Mouse (Mus musculus): ENCODE measurements around the gene Plxna1.

The Plxna1 gene

DNA sequence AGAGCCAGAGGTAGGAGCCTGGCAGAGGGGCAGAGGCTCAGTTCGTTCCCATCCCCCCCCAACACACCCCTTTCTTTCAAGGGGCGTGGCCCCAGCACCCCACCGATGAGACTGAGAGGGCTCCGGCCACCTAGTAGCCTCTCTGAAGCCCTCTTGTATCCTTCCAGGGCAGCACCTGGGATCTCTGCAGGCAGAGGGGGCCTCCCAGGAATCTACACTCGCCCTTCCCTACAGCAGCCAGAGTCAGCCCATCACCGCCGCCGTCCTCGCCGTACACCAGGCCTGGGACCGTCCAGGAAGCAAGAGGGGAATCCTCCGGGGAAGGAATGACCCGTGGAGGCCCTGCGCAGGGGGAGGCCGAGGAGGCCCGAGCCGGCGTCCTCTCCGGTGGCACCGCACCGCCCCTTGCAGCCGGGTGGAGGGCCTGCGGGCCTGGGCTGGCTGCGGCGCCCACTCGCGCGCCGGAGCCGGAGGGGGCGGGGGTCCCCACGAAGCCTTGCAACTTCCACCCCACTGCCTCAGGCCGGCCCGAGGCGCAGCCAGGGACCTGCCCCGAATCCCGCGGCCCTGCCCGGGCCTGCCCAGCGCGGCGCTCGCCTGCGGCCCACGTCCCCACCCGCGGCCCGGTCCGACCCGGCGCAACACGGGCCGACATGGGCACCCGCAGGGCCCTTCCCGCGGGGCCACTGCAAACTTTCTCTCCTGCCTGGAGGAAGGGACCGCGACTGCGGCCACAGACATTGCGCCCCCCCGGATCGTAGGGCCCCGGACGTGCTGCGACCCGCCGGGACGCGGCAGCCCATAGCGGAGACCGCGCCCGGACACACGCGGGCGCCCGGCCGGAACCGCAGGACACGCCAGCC lies 771 bp downstream of the Plxna1 start:
- DNase-seq (ENCODE audit: low read depth, low spot score), result no peak

- no peak for DNase-seq (ENCODE audit: low read depth, low spot score)
These were observed 1.6 kb downstream of the Plxna1 start for GRCm38 (mm10) chr6:89360709-89361417.

DNA sequence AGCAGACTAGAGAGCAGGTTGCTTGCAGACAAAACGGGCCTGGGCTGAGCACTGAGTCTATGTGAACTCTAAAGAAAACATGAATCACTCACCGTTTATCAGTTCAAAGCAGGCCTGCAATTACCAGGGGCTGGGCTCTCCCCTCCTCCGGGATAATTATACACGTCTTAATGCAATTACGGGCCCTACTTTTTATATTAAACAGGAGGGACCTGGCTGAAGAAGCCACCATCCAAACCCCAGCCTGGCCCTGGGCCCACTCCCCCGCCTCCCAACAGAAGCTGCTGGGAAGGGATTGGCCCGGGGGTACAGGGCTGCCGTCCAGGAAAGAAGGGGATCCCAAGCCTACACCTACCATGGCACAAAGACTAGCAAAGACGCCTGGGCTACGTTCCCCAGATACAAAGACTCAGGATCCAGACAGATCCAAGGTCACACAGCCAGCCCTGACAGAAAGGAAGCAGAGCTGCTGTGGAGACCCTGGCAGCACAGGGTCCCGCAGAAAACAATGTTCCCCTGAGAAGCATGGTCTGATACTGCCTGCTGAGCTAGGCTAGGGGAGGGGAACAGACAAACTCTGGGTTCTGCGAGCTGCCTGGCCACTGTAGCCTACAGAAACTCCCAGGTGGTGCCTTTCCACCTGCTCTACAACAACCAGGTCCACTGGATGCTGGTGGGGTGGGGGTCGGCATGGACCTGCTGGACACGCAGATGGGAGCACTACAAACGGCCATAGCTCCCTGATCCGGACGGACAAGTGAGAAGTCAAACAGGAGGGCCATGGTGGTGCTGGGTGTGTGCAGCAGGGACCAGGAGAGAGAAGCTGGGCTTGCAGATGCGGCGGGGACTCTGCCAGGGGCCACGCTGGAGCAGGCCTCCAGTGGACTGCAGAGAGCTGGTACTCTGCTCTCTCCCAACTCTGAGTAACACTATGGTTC lies 2.4 kb downstream of the Plxna1 start:
- DNase-seq (ENCODE audit: low read depth, low spot score), result no peak

GRCm38 (mm10) chr6:89359192-89359591 lies 3.2 kb downstream of the Plxna1 start:
- no peak for DNase-seq (ENCODE audit: low read depth, low spot score)

DNA sequence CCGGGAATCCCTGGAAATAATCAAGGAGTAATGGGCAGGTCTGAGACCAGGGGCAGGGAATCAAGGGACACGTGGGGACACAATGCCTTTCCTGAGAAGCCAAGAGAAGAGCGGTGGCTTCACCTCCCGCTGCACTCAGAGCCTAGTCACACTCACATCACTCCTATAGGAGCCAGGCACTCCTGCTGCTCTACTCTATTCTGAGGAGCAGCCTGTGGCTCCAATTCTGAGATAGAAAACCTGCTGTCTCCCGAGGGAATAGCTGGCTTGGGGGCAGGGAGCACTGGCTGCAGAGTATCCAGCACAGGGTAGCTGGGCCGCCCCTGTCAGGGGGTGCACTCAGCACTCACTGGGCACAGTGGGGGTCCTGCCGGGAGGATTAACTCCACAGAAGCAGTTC lies 6.8 kb downstream of the Plxna1 start:
- DNase-seq (ENCODE audit: low read depth, low spot score), result no peak

DNA sequence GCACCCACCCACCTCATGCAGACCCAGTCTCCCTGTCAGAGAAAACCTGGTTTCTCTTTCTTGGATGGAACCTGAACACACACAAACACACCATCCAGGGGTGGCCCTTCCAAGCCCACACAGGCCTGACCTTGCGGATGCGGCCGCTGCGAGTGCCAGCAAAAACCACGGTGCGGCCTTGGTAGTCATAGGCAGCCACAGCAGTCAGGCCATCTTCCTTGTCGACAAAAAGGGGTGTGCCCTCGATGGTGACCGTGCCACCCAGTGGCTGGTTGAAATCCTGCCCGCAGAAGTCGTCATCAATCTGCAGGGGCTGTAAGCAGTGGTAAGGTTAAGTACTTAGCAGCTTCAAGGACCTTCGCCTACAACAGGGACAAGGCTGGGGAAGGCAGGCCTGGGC lies 7.7 kb downstream of the Plxna1 start:
- no peak for DNase-seq (ENCODE audit: low read depth, low spot score)

GRCm38 (mm10) chr6:89354076-89354475 lies 8.3 kb downstream of the Plxna1 start:
- DNase-seq (ENCODE audit: low read depth, low spot score), result no peak

- no peak for DNase-seq (ENCODE audit: low read depth, low spot score)
These were observed 9.3 kb downstream of the Plxna1 start for GRCm38 (mm10) chr6:89353101-89353500.

DNA sequence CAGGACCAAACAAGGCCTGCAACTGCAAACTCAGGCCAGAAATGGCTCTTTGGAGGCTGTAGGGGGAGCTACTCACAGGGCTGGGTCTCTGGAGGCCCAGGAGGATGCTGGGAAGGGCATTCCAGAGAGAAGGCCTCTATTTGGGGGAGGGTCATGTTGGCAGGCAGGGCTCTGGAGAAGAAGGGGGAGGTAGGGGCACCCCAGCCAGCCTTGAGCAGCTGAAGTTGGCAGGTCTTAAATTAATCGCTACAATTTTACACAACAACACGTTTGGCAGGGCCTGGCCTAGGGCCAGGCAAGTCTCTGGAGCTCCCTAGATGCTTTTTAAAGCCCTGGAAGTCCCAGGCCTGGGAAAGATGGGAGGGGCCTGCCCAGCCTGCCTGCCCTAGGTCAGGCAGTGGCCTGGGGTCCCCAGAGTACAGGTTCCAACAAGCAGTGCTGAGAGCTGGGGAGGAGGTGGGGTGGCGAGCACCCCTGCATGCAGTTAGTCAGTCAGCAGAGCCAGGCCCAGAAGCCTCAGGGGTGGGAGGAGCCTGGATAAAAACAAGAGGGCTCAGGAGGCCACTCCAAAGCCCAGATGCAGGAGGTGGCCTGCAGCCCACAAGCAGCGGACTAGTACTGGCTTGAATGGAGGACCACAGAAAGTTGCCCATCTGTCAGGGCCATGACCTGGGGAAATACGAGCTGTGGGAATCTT lies 10.8 kb downstream of the Plxna1 start:
- DNase-seq (ENCODE audit: low read depth, low spot score), result no peak

DNA sequence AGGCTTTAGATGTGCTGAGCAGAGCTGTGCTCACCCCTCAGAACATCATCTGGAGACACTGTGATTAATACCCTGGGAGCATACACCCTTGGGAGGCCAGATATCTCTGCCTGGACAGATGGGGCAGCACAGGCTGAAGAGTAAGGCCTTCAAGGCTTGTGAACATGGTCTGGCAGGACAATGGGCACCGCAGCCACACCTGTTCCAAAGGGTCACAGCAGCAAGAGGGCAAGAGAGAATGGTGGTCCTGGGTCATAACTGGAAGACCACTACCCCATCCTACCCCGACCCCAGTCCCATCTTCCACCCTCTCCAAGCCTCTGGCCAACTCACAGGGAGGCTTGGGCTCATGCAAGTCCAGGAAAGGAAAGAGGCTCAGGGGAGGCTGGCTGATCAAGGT lies 11.9 kb downstream of the Plxna1 start:
- DNase-seq (ENCODE audit: low read depth, low spot score), result no peak

GRCm38 (mm10) chr6:89350037-89350515 lies 12.3 kb downstream of the Plxna1 start:
- DNase-seq (ENCODE audit: low read depth, low spot score), result no peak

- DNase-seq (ENCODE audit: low read depth, low spot score), result no peak
These were observed 14.1 kb downstream of the Plxna1 start for GRCm38 (mm10) chr6:89348363-89348762.

DNA sequence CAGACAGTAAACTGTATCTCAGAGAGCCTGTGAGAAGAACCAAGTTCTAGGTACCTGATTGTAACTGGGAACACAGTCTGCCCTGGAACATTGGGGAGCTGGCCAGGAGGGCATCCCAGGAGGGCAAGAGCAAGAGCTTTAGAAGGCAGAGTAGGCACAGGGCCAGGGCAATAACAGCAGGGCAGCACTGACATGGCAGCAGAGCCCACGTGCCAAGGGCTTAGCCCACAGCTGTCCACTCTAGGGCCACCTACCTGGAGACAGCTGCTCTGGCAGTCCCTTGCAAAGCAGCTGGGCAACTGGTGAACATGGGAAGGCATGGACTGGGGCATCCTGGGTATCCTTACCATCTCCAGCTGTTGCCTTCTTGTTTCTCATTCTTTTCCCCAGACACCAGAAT lies 14.6 kb downstream of the Plxna1 start:
- no peak for DNase-seq (ENCODE audit: low read depth, low spot score)

- no peak for DNase-seq (ENCODE audit: low read depth, low spot score)
These were observed 16.6 kb downstream of the Plxna1 start for GRCm38 (mm10) chr6:89345855-89346254.

DNA sequence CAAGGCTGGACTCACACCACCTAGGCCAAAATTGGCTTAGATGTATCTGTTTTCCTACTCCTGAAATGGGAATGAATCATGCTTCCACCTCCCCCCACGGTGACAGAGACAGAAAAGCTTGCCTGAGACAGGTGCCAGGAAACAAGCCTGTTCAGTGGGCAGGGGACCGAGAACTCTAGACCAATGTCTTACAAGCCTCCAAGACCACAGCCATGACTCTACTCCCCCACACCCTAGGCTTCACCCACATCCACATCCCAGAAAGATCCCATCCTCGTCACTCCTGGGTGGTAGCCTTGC lies 17.0 kb downstream of the Plxna1 start:
- DNase-seq (ENCODE audit: low read depth, low spot score), result no peak

DNA sequence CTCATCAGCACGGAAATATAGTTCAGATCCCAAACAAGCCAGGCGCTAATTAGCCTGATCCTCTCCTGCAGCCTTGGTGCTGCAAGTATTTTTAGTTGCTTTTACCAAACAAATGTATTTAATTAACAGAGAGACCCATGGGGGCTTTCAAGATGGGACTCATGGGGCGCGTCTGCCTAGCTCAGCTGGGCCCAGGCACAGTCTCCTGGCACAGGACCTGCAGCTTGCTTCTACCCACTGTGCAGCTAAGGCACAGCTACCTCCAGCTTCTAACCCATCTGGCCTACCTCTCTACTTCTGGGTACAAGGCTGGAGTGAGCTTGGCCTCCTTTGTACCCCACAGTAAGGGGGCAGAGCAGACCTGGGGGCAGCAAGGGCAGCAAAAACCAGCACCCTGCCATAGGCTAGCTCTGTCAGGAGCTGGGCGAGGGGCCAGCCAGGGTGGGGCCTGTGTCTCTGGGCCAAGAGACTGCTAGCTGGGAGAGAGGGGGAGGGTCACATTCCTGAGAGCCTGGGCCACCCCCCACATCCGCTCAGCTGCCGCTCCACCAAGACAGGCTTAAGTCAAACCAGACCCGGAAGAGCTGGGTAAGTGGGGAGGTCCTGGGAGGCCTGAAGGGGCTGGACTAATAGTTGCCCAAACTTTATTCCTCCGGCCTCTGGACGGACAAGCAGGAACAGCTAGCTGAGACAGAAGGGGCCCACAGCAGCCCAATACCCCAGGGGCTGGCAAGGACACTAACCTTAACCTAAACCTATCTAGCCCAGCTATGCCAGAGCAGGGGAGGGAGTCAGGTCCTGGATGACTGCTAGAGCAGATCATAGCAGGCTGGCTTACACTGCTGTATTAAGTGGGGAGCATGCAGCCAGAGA lies 17.6 kb downstream of the Plxna1 start:
- no peak for DNase-seq (ENCODE audit: low read depth, low spot score)

DNA sequence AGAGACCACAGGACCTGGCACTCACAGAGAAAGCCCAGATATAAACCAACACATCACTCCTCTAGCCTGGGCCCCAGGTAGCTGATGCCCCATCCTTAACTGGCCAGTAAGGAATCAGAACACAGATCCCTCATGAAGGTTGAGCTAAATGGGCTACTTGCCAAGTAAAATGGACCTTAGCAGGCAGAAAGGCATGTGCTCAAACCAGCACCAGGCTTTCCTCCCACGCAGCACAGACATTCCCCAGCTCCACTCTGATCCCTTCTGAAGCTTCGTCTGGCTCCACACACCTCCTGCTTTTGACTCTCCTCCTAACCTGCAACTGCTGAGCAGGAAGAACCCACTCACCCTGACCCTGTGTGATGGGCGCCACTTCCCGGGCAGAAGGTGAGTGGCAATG lies 20.4 kb downstream of the Plxna1 start:
- DNase-seq (ENCODE audit: low read depth, low spot score), result no peak

- no peak for DNase-seq (ENCODE audit: low read depth, low spot score)
These were observed 23.0 kb downstream of the Plxna1 start for GRCm38 (mm10) chr6:89339447-89339846.

GRCm38 (mm10) chr6:89338733-89339132 lies 23.7 kb downstream of the Plxna1 start:
- DNase-seq (ENCODE audit: low read depth, low spot score), result no peak

- no peak for DNase-seq (ENCODE audit: low read depth, low spot score)
These were observed 24.8 kb downstream of the Plxna1 start for GRCm38 (mm10) chr6:89337574-89337973.
